Mouse (Mus musculus) intestine, postnatal 0 days (tissue): ENCODE measurements at regions not wholly inside any gene's neighbourhood (a gene's known extent, or its start where the extent isn't known, plus 50 kb on each side); places are given as distances from the start of the nearest gene placed in this dataset.

Source experiments
- ATAC-seq: fragments of 200-750 bp; cut with Nextera tagmentation; 2 replicates; pipeline ENCODE4 v1.8.0; 2017; ENCODE audit warnings: mild to moderate bottlenecking, moderate TSS enrichment, moderate library complexity
- H3K27ac ChIP-seq: fragments of 300-500 bp; sonication (generic); 2 replicates; pipeline ENCODE4 v1.5.1; 2014; ENCODE audit warnings: mild to moderate bottlenecking, low read depth, low read length, moderate library complexity
- H3K27me3 ChIP-seq: fragments of 300-500 bp; sonication (generic); replicated peaks from 2 replicates; pipeline ENCODE4 v1.6.1; 2014; ENCODE audit warnings: low read length, mixed read lengths; ENCODE audit not compliant: control insufficient read depth, insufficient read depth
- H3K36me3 ChIP-seq: fragments of 300-500 bp; sonication (generic); 2 replicates; pipeline ENCODE4 v1.6.1; 2014; ENCODE audit warnings: mild to moderate bottlenecking, moderate library complexity; ENCODE audit not compliant: control insufficient read depth, insufficient read depth
- H3K4me1 ChIP-seq: fragments of 300-500 bp; sonication (generic); replicated peaks from 2 replicates; pipeline ENCODE4 v1.6.1; 2014; ENCODE audit warnings: antibody characterized with exemption, low read length, mixed read lengths; ENCODE audit not compliant: control insufficient read depth, insufficient read depth
- H3K4me2 ChIP-seq: fragments of 300-500 bp; sonication (generic); replicated peaks from 2 replicates; pipeline ENCODE4 v1.6.1; 2014; ENCODE audit warnings: low read depth, mild to moderate bottlenecking, moderate library complexity
- H3K4me3 ChIP-seq: fragments of 300-500 bp; sonication (generic); 2 replicates; pipeline ENCODE4 v1.5.1; 2014; ENCODE audit warnings: low read depth, low read length
- H3K9ac ChIP-seq: fragments of 300-500 bp; sonication (generic); 2 replicates; pipeline ENCODE4 v1.6.1; 2014; ENCODE audit warnings: mild to moderate bottlenecking, low read depth, low read length
- H3K9me3 ChIP-seq: fragments of 300-500 bp; sonication (generic); 2 replicates; pipeline ENCODE4 v1.6.1; 2016; ENCODE audit warnings: mixed run types; ENCODE audit not compliant: control insufficient read depth
- CTCF ChIP-seq: sonication (generic); IDR thresholded peaks from 2 replicates; pipeline ENCODE4 v1.5.1; 2016; ENCODE audit warnings: low read depth, mild to moderate bottlenecking, control low read depth, antibody characterized with exemption, moderate library complexity
- WGBS: fragments of 180-500 bp; shearing (Covaris S2); extraction: QIAGEN DNeasy Blood & Tissue Kit; methylation state at CpG from one replicate; pipeline ENCODE4 v1.1.7; 2014; 5-methylcytosine and 5-hydroxymethylcytosine counted together

DNA sequence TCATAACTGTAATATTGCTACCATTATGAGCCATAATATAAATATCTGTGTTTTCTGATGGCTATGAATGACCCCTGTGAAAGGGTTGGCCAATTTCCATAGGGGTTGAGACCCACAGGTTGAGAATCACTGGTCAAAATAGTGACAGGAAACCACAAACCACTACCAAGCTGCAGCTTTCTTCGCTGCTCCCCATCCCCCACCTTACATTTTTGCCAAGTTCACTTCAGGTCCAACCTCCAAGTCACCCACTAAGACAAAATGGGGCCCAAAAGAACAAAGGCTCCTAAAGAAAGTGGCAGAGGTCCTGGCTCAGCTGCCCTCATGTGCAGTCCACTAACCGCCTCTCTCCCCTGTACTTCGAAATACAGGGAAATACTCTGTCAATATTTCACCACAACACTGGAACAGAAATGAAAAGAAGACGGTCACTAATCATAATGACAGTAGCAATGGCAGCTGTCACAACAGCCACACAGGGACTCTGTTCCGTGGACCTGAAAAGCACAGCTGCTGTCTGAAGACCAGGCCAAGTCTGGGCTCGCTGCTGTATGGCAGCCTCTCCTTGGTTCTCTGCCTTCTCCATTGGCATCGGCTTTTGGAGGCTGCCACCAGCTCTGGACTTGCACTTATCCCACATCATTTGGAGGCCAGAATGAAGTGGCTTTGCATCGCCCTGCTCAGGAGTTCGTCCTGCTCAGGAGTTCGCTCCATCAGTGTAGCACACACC is 257.3 kb upstream of the Kdm8 start:
- Histone ChIP-seq H3K27me3 (no peaks in the 10 kb centered on the region), H3K27ac (no peak overlapping the region), H3K9me3 (no peaks in the 10 kb centered on the region), H3K36me3 (no peaks in the 10 kb centered on the region), H3K4me3 (no peak overlapping the region), H3K4me2 (no peak overlapping the region), H3K9ac (no peak overlapping the region), H3K4me1 (no peaks in the 10 kb centered on the region)
- no peak for ATAC-seq
- no peak for TF ChIP-seq CTCF
- 87% methylated on average over 10 of the region's 10 CpGs for WGBS

DNA sequence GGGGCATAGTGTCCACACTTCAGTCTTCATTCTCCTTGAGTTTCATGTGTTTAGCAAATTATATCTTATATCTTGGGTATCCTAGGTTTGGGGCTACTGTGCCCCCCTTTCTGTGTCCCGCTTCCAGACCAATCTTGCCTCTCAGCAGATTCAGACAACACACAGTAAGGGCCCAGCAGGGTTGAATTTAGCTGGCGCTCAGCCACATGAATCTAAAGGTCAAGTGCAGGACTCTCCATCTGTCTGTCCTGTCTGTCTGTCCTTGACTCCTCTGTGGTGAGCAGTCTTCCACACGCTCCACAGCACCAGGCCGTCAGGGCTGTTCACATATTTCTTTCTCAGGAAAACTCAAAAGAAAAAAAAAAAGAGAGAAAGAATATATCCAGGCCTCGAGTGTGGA is 255.5 kb upstream of the Kdm8 start:
- Histone ChIP-seq H3K27me3 (no peaks in the 10 kb centered on the region), H3K4me3 (no peak overlapping the region), H3K4me1 (no peaks in the 10 kb centered on the region), H3K36me3 (no peaks in the 10 kb centered on the region), H3K4me2 (no peak overlapping the region), H3K27ac (no peak overlapping the region), H3K9me3 (no peaks in the 10 kb centered on the region), H3K9ac (no peak overlapping the region)
- no peak for ATAC-seq
- no peak for TF ChIP-seq CTCF
- 83% methylated on average over 5 of the region's 5 CpGs for WGBS

DNA sequence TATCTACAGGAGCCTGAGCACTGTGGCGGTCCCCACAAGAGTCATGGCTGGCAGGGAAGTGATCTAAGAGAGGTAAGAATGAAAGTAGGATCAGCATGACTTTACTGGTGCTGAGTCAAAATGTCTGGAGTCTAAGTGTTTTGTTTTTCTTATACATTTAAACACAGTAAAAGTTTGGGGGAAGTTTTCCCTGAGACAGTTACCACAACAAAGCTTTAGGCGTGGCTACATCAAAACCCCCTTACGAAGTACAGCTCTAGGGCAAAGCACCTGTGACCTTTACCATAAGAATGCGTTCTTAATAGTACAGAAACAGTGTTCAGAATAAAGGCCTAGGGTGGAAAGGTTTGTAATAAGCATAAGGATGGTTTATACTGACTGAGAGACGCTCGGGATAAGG is 254.4 kb upstream of the Kdm8 start:
- 78% methylated on average over 6 of the region's 6 CpGs for WGBS
- Histone ChIP-seq H3K27ac (no peak overlapping the region), H3K4me3 (no peak overlapping the region), H3K4me1 (no peaks in the 10 kb centered on the region), H3K27me3 (no peaks in the 10 kb centered on the region), H3K4me2 (no peak overlapping the region), H3K36me3 (no peaks in the 10 kb centered on the region), H3K9me3 (no peaks in the 10 kb centered on the region), H3K9ac (no peak overlapping the region)
- TF ChIP-seq CTCF = no peak
- ATAC-seq = no peak

DNA sequence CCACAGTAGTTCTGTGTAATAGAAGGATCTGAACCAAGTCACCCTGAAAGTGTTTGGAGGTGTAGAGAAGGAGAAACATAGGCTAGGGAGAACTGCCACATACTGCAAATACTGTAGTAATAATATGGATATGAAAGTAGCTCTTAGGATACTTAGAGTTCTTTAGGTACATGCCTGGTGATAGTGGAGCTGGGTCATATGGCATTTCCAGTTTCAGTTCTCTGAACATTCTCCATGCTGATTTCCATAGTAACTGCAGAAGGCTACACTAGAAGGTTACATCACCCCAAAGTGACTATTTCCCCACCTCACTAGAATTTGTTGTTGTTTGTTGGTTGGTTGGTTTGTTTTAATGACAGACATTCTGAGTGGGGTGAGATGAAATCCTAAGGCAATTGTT is 253.2 kb upstream of the Kdm8 start:
- Histone ChIP-seq H3K9ac (no peak overlapping the region), H3K4me3 (no peak overlapping the region), H3K4me2 (no peak overlapping the region), H3K27ac (no peak overlapping the region), H3K4me1 (no peaks in the 10 kb centered on the region), H3K27me3 (no peaks in the 10 kb centered on the region), H3K9me3 (no peaks in the 10 kb centered on the region), H3K36me3 (no peaks in the 10 kb centered on the region)
- no peak for ATAC-seq
- no peak for TF ChIP-seq CTCF

DNA sequence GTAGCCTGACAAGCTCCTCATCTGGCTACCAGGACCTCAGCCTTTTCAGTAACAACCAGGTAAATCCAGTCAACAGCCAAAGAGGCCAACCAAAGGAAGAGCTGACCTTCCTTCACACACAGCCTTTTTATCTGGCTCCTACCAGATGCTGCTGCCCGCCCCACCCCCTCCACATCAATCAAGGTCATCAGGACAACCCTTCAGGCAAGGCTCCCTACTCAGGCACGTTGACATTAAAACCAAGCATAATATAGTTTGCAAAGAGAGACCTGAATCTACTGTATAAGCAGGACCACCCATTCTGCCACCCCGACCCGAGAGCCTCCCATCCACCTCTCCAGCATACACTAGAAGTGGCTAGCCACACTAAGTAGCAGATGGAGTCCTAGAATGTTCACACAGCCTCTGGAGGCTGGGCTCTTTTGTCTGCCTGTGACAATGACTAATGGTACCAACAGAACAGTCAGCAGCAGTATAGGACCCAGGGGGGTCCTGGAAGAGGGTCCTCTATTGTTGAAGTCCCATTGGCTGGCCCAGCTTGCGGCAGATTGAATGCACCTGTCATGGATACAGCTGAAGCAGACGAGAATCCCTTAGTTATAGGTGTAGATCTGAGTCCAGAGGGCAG is 233.0 kb upstream of the Kdm8 start:
- TF ChIP-seq CTCF = no peak
- H3K27ac ChIP-seq = no peak overlapping the region
- H3K27me3 ChIP-seq = no peaks in the 10 kb centered on the region
- ATAC-seq = no peak
- 75% methylated on average over 6 of the region's 6 CpGs for WGBS
- H3K9ac ChIP-seq = no peak overlapping the region
- no peaks in the 10 kb centered on the region for H3K4me1 ChIP-seq
- H3K4me2 ChIP-seq = no peak overlapping the region
- no peaks in the 10 kb centered on the region for H3K9me3 ChIP-seq
- H3K4me3 ChIP-seq = no peak overlapping the region
- no peaks in the 10 kb centered on the region for H3K36me3 ChIP-seq

DNA sequence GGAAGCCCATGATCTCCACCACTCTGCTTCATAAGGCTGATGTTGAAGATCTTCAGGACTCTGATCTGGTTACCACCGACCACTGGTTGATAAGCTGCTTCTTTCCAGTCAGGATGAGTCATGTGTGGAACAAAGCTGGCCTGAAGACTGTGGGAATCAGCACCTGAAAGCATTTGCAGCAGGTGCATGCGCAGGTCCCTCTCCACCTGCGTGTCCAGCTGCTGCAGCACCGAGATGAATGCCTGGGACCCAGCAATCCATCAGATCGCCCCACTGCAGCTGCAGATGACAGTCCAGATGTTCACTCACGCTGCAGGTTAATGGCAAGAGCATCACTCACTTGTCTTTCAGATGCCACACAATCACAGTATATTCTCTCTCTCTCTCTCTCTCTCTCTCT is 230.4 kb upstream of the Kdm8 start:
- no peak for TF ChIP-seq CTCF
- H3K9ac ChIP-seq = no peak overlapping the region
- H3K4me1 ChIP-seq = no peaks in the 10 kb centered on the region
- H3K27me3 ChIP-seq = no peaks in the 10 kb centered on the region
- no peaks in the 10 kb centered on the region for H3K36me3 ChIP-seq
- H3K27ac ChIP-seq = no peak overlapping the region
- H3K4me2 ChIP-seq = no peak overlapping the region
- 73% methylated on average over 6 of the region's 6 CpGs for WGBS
- no peaks in the 10 kb centered on the region for H3K9me3 ChIP-seq
- no peak overlapping the region for H3K4me3 ChIP-seq
- no peak for ATAC-seq

DNA sequence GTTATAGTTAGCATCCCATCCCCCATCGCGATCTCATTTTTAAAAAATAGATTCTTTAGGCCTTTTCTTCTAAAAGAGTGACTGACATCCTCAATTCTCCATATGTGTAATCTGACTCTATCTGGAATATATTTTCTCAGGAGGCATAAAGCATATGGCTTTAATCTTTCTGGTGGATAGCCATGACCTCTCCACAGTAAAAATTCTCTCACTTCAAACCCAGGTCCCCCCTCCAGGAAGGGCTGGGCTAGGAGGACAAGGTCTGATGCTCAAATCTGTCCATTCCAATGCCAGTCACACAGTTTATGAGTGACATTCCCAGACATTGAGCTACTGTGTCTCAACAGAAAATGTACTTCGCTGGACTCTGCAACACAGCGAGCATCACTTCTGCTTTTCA is 226.8 kb upstream of the Kdm8 start:
- no peak overlapping the region for H3K27ac ChIP-seq
- no peaks in the 10 kb centered on the region for H3K27me3 ChIP-seq
- 89% methylated on average over 4 of the region's 4 CpGs for WGBS
- no peak overlapping the region for H3K4me3 ChIP-seq
- no peak for TF ChIP-seq CTCF
- H3K4me2 ChIP-seq = no peak overlapping the region
- H3K36me3 ChIP-seq = no peaks in the 10 kb centered on the region
- no peaks in the 10 kb centered on the region for H3K4me1 ChIP-seq
- H3K9ac ChIP-seq = no peak overlapping the region
- no peak for ATAC-seq
- no peaks in the 10 kb centered on the region for H3K9me3 ChIP-seq
